Mouse (Mus musculus): ENCODE results near the gene Taldo1. TPM values are rescaled to one million over a fixed set of nuclear protein-coding genes. Genes with fewer than 3 reads are reported as not detected.

Gene Taldo1
- polyA plus RNA-seq, 1 experiment: 210 TPM

GRCm38 (mm10) chr7:141437178-141438120 lies 45.5 kb downstream of the Taldo1 start, which contains the start of gene Slc25a22:
Slc25a22 (minus strand) TSS chr7:141437892.
- Histone ChIP-seq H3K4me1 (ENCODE audit: control insufficient read depth, insufficient read depth, low read length) (peaks cover 2% of the 10 kb centered on the region), H3K27ac (ENCODE audit: insufficient read depth, low read length) (no peak within 1 kb of the TSS), H3K36me3 (ENCODE audit: control insufficient read depth, insufficient read depth, low read length, poor library complexity, severe bottlenecking) (peaks cover 36% of the 10 kb centered on the region), H3K9me3 (replicated peaks; ENCODE audit: control insufficient read depth, insufficient read depth, low read length, poor library complexity, severe bottlenecking) (no peaks in the 10 kb centered on the region), H3K4me3 (ENCODE audit: low read depth, low read length) (peak within 1 kb of the TSS; percentile 83), H3K9ac (ENCODE audit: low read depth, poor library complexity, severe bottlenecking) (peak within 1 kb of the TSS; percentile 75), H3K27me3 (ENCODE audit: control insufficient read depth, insufficient read depth, low read length, poor library complexity, severe bottlenecking) (no peaks in the 10 kb centered on the region)
- TF ChIP-seq EP300 (IDR thresholded peaks at IDR 0.05; ENCODE audit: insufficient read depth, low read depth, low read length): no peak
- TF ChIP-seq CTCF (IDR thresholded peaks at IDR 0.05; ENCODE audit: low read depth, low read length): peak; percentile 53
- no peak for TF ChIP-seq POLR2A (IDR thresholded peaks at IDR 0.05; ENCODE audit: insufficient read depth, low read length)

GRCm38 (mm10) chr7:141438201-141438968 lies 46.4 kb downstream of the Taldo1 start:
- Histone ChIP-seq H3K27me3 (ENCODE audit: control insufficient read depth, insufficient read depth, low read length, poor library complexity, severe bottlenecking) (no peaks in the 10 kb centered on the region), H3K9me3 (replicated peaks; ENCODE audit: control insufficient read depth, insufficient read depth, low read length, poor library complexity, severe bottlenecking) (no peaks in the 10 kb centered on the region), H3K9ac (ENCODE audit: low read depth, poor library complexity, severe bottlenecking) (no peak overlapping the region), H3K4me1 (ENCODE audit: control insufficient read depth, insufficient read depth, low read length) (peaks cover 2% of the 10 kb centered on the region), H3K36me3 (ENCODE audit: control insufficient read depth, insufficient read depth, low read length, poor library complexity, severe bottlenecking) (peaks cover 36% of the 10 kb centered on the region), H3K27ac (ENCODE audit: insufficient read depth, low read length) (no peak overlapping the region), H3K4me3 (ENCODE audit: low read depth, low read length) (no peak overlapping the region)
- TF ChIP-seq EP300 (IDR thresholded peaks at IDR 0.05; ENCODE audit: insufficient read depth, low read depth, low read length): no peak
- no peak for TF ChIP-seq POLR2A (IDR thresholded peaks at IDR 0.05; ENCODE audit: insufficient read depth, low read length)
- no peak for TF ChIP-seq CTCF (IDR thresholded peaks at IDR 0.05; ENCODE audit: low read depth, low read length)

- Histone ChIP-seq H3K4me3 (ENCODE audit: low read depth, low read length) (no peak overlapping the region), H3K4me1 (ENCODE audit: control insufficient read depth, insufficient read depth, low read length) (peaks cover 2% of the 10 kb centered on the region), H3K27me3 (ENCODE audit: control insufficient read depth, insufficient read depth, low read length, poor library complexity, severe bottlenecking) (no peaks in the 10 kb centered on the region), H3K9me3 (replicated peaks; ENCODE audit: control insufficient read depth, insufficient read depth, low read length, poor library complexity, severe bottlenecking) (no peaks in the 10 kb centered on the region), H3K27ac (ENCODE audit: insufficient read depth, low read length) (no peak overlapping the region), H3K9ac (ENCODE audit: low read depth, poor library complexity, severe bottlenecking) (no peak overlapping the region), H3K36me3 (ENCODE audit: control insufficient read depth, insufficient read depth, low read length, poor library complexity, severe bottlenecking) (peaks cover 36% of the 10 kb centered on the region)
- TF ChIP-seq EP300 (IDR thresholded peaks at IDR 0.05; ENCODE audit: insufficient read depth, low read depth, low read length) (no peak), CTCF (IDR thresholded peaks at IDR 0.05; ENCODE audit: low read depth, low read length) (no peak), POLR2A (IDR thresholded peaks at IDR 0.05; ENCODE audit: insufficient read depth, low read length) (no peak)
These were observed 47.2 kb downstream of the Taldo1 start for GRCm38 (mm10) chr7:141439140-141439679.

GRCm38 (mm10) chr7:141439811-141440210 lies 47.8 kb downstream of the Taldo1 start:
- H3K27me3 ChIP-seq (ENCODE audit: control insufficient read depth, insufficient read depth, low read length, poor library complexity, severe bottlenecking): no peaks in the 10 kb centered on the region
- peaks cover 36% of the 10 kb centered on the region for H3K36me3 ChIP-seq (ENCODE audit: control insufficient read depth, insufficient read depth, low read length, poor library complexity, severe bottlenecking)
- peaks cover 2% of the 10 kb centered on the region for H3K4me1 ChIP-seq (ENCODE audit: control insufficient read depth, insufficient read depth, low read length)
- no peaks in the 10 kb centered on the region for H3K9me3 ChIP-seq (replicated peaks; ENCODE audit: control insufficient read depth, insufficient read depth, low read length, poor library complexity, severe bottlenecking)
- no peak overlapping the region for H3K9ac ChIP-seq (ENCODE audit: low read depth, poor library complexity, severe bottlenecking)
- H3K4me3 ChIP-seq (ENCODE audit: low read depth, low read length): no peak overlapping the region
- H3K27ac ChIP-seq (ENCODE audit: insufficient read depth, low read length): no peak overlapping the region
- no peak for TF ChIP-seq POLR2A (IDR thresholded peaks at IDR 0.05; ENCODE audit: insufficient read depth, low read length)
- TF ChIP-seq CTCF (IDR thresholded peaks at IDR 0.05; ENCODE audit: low read depth, low read length): no peak
- TF ChIP-seq EP300 (IDR thresholded peaks at IDR 0.05; ENCODE audit: insufficient read depth, low read depth, low read length): no peak

- Histone ChIP-seq H3K36me3 (ENCODE audit: control insufficient read depth, insufficient read depth, low read length, poor library complexity, severe bottlenecking) (peaks cover 36% of the 10 kb centered on the region), H3K27me3 (ENCODE audit: control insufficient read depth, insufficient read depth, low read length, poor library complexity, severe bottlenecking) (no peaks in the 10 kb centered on the region), H3K4me3 (ENCODE audit: low read depth, low read length) (no peak overlapping the region), H3K9me3 (replicated peaks; ENCODE audit: control insufficient read depth, insufficient read depth, low read length, poor library complexity, severe bottlenecking) (no peaks in the 10 kb centered on the region), H3K4me1 (ENCODE audit: control insufficient read depth, insufficient read depth, low read length) (peaks cover 2% of the 10 kb centered on the region), H3K27ac (ENCODE audit: insufficient read depth, low read length) (no peak overlapping the region), H3K9ac (ENCODE audit: low read depth, poor library complexity, severe bottlenecking) (no peak overlapping the region)
- no peak for TF ChIP-seq POLR2A (IDR thresholded peaks at IDR 0.05; ENCODE audit: insufficient read depth, low read length)
- no peak for TF ChIP-seq EP300 (IDR thresholded peaks at IDR 0.05; ENCODE audit: insufficient read depth, low read depth, low read length)
- TF ChIP-seq CTCF (IDR thresholded peaks at IDR 0.05; ENCODE audit: low read depth, low read length): peak; percentile 79
These were observed 48.6 kb downstream of the Taldo1 start for GRCm38 (mm10) chr7:141440613-141441012.
